Mouse (Mus musculus): ENCODE results near the gene Tmbim7. TPM values are rescaled to one million over a fixed set of nuclear protein-coding genes. Genes with fewer than 3 reads are reported as not detected.

Tmbim7 gene
- polyA plus RNA-seq, 1 experiment from 2014 or later, result not detected

DNA sequence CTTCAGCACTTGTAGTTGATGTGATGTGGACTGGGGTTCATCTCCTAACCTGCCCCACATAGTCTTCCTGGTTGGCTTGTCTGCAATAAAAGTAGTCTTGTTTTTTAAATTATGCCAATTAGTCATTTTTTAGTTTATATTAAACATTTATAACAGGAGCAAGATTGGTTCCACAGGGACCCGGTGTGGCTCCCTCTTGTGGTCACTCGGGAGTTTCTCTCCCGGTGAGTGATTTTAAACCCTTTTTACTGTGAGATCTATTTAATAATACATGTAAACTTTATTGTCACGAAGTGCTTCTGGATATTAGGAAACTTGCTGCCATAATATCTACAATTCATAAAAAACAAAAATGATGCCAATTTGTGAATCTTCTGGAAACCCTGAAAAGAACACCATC, 17.0 kb upstream of the Tmbim7 start:
- ATAC-seq, result no peak
- Histone ChIP-seq H3K4me1 (ENCODE audit: control insufficient read depth, insufficient read depth, low read length) (no peaks in the 10 kb centered on the region), H3K9ac (ENCODE audit: low read length) (no peak overlapping the region), H3K27me3 (replicated peaks; ENCODE audit: control insufficient read depth, insufficient read depth, low read length) (no peaks in the 10 kb centered on the region), H3K4me3 (ENCODE audit: low read depth, low read length) (no peak overlapping the region), H3K27ac (ENCODE audit: low read depth, low read length) (no peak overlapping the region), H3K36me3 (ENCODE audit: control insufficient read depth, insufficient read depth, low read length) (peaks cover 54% of the 10 kb centered on the region), H3K4me2 (ENCODE audit: low read length) (no peak overlapping the region), H3K9me3 (replicated peaks; ENCODE audit: control insufficient read depth, low read length) (no peaks in the 10 kb centered on the region)
- DNase-seq (ENCODE audit: low spot score), result peak; percentile 10
- WGBS, result 76% methylated on average over 4 of the region's 4 CpGs

DNA sequence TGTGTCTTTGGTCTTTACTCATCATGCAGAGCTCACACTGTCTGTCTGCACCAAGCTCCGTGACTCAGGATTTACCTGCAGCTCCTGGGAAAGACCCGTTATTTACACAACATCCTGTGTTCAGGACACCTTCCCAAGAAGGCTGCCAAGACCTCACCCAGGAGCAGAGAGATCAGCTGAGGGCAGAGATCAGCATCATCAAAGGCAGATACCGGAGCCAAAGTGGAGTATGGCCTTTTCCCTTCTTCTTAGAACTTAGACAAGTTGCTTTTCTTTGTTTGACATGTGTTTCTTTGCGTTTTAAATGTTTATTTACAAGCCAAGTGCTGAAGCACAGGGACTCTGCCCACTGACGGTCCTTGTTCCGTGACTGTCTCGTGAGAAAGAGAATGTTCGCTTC, 15.7 kb upstream of the Tmbim7 start:
- DNase-seq (ENCODE audit: low spot score) (no peak), ATAC-seq (no peak)
- H3K9ac ChIP-seq (ENCODE audit: low read length), result no peak overlapping the region
- no peaks in the 10 kb centered on the region for H3K9me3 ChIP-seq (replicated peaks; ENCODE audit: control insufficient read depth, low read length)
- no peak overlapping the region for H3K4me3 ChIP-seq (ENCODE audit: low read depth, low read length)
- peaks cover 49% of the 10 kb centered on the region for H3K36me3 ChIP-seq (ENCODE audit: control insufficient read depth, insufficient read depth, low read length)
- H3K27me3 ChIP-seq (replicated peaks; ENCODE audit: control insufficient read depth, insufficient read depth, low read length), result no peaks in the 10 kb centered on the region
- 87% methylated on average over 8 of the region's 8 CpGs for WGBS
- no peaks in the 10 kb centered on the region for H3K4me1 ChIP-seq (ENCODE audit: control insufficient read depth, insufficient read depth, low read length)
- no peak overlapping the region for H3K4me2 ChIP-seq (ENCODE audit: low read length)
- no peak overlapping the region for H3K27ac ChIP-seq (ENCODE audit: low read depth, low read length)

DNA sequence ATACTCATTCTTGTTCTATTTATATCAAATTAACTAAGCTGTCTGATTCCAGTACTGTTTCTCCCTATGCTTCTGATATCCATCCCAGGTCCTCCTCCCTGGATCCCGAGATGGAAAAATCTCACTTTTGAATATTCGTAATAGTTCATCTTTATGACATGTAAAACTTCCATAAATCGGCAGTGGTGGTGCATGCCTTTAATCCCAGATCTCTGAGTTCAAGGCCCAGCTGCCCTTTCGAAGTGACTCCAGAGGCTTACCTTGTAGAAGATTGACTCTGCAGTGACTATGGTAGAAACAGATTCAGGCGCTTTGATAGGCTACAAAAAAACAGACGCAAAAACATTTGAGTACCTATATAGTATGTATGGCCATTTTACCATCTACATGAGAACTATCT, 6.4 kb upstream of the Tmbim7 start:
- ATAC-seq, result no peak
- no peak for DNase-seq (ENCODE audit: low spot score)
- Histone ChIP-seq H3K36me3 (ENCODE audit: control insufficient read depth, insufficient read depth, low read length) (peaks cover 36% of the 10 kb centered on the region), H3K4me3 (ENCODE audit: low read depth, low read length) (no peak overlapping the region), H3K27me3 (replicated peaks; ENCODE audit: control insufficient read depth, insufficient read depth, low read length) (no peaks in the 10 kb centered on the region), H3K27ac (ENCODE audit: low read depth, low read length) (no peak overlapping the region), H3K4me1 (ENCODE audit: control insufficient read depth, insufficient read depth, low read length) (peaks cover 8% of the 10 kb centered on the region), H3K4me2 (ENCODE audit: low read length) (no peak overlapping the region), H3K9me3 (replicated peaks; ENCODE audit: control insufficient read depth, low read length) (no peaks in the 10 kb centered on the region), H3K9ac (ENCODE audit: low read length) (no peak overlapping the region)
- WGBS, result 96% methylated on average over 6 of the region's 6 CpGs

DNA sequence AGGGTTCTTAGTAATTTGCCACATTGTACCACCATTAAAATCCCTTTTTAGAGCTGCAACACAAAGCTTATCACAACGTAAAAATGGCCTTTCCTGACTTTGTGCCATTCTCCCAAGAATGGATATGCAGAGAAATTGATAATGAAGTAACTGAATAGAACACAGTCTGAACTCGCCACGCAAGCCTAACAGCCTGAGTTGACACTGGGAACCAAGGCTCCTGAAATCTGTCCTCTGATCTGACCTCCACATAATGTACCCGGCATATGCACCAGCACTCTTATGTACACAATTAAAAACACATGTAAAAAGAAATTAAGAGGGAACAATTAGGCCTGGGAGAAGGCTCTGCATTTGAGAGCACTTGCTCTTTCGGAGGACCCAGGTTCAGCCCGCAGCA, 5.7 kb upstream of the Tmbim7 start:
- Histone ChIP-seq H3K4me2 (ENCODE audit: low read length) (no peak overlapping the region), H3K36me3 (ENCODE audit: control insufficient read depth, insufficient read depth, low read length) (peaks cover 33% of the 10 kb centered on the region), H3K27me3 (replicated peaks; ENCODE audit: control insufficient read depth, insufficient read depth, low read length) (no peaks in the 10 kb centered on the region), H3K4me1 (ENCODE audit: control insufficient read depth, insufficient read depth, low read length) (peaks cover 8% of the 10 kb centered on the region), H3K9ac (ENCODE audit: low read length) (no peak overlapping the region), H3K9me3 (replicated peaks; ENCODE audit: control insufficient read depth, low read length) (no peaks in the 10 kb centered on the region), H3K27ac (ENCODE audit: low read depth, low read length) (no peak overlapping the region), H3K4me3 (ENCODE audit: low read depth, low read length) (no peak overlapping the region)
- WGBS, result 83% methylated on average over 6 of the region's 6 CpGs
- DNase-seq (ENCODE audit: low spot score) (no peak), ATAC-seq (no peak)

- H3K9me3 ChIP-seq (replicated peaks; ENCODE audit: control insufficient read depth, low read length), result no peaks in the 10 kb centered on the region
- H3K27ac ChIP-seq (ENCODE audit: low read depth, low read length), result no peak overlapping the region
- peaks cover 24% of the 10 kb centered on the region for H3K36me3 ChIP-seq (ENCODE audit: control insufficient read depth, insufficient read depth, low read length)
- H3K4me1 ChIP-seq (ENCODE audit: control insufficient read depth, insufficient read depth, low read length), result peaks cover 8% of the 10 kb centered on the region
- H3K27me3 ChIP-seq (replicated peaks; ENCODE audit: control insufficient read depth, insufficient read depth, low read length), result no peaks in the 10 kb centered on the region
- ATAC-seq (no peak), DNase-seq (ENCODE audit: low spot score) (peak; percentile 1)
- WGBS, result 20% methylated on average over 6 of the region's 6 CpGs
- peak overlapping the region; percentile 92 for H3K4me3 ChIP-seq (ENCODE audit: low read depth, low read length)
- peak overlapping the region; percentile 90 for H3K9ac ChIP-seq (ENCODE audit: low read length)
- peak overlapping the region; percentile 58 for H3K4me2 ChIP-seq (ENCODE audit: low read length)
Observed at GRCm38 (mm10) chr5:3646539-3646938, 4.4 kb upstream of the Tmbim7 start.

DNA sequence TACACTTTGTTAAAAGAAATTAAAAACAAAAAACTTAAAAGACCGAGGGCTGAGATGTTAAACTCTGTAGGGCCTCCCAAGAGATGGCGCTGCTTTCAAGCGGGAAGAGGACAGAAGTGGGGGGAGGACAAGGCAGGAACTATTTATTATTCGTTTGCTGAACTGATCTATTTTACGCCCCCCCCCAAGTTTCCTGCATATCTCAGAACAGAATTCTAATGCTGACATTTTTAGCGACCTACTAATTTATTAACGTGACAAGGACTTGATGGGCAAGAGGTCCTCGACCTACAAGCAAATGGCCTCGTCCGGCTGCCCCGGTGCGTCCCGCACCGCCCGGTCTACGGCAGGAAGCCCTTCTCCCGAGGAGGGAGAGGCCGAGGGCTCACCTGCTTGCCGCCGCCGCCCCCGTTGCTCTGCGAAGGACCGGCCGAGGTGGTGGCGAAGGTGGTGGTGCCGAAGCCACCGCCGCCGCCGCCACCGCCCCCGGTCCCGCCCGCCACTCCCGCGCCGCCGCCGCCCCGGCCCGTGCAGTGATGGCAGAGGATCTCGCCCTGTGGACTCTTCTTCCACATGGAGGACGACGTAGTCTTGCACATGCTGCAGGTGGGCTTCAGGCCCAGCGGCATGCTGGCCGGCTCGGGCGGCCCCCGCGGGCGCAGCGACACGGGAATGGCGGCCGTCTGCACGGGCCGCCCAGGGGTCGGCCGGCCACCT, 3.8 kb upstream of the Tmbim7 start:
- no peaks in the 10 kb centered on the region for H3K9me3 ChIP-seq (replicated peaks; ENCODE audit: control insufficient read depth, low read length)
- DNase-seq (ENCODE audit: low spot score), result peak; percentile 78
- ATAC-seq, result peak; percentile 75
- WGBS, result 0% methylated on average over 21 of the region's 60 CpGs
- peak overlapping the region; percentile 90 for H3K9ac ChIP-seq (ENCODE audit: low read length)
- peak overlapping the region; percentile 58 for H3K4me2 ChIP-seq (ENCODE audit: low read length)
- H3K4me3 ChIP-seq (ENCODE audit: low read depth, low read length), result peak overlapping the region; percentile 92
- peaks cover 19% of the 10 kb centered on the region for H3K36me3 ChIP-seq (ENCODE audit: control insufficient read depth, insufficient read depth, low read length)
- peak overlapping the region; percentile 90 for H3K27ac ChIP-seq (ENCODE audit: low read depth, low read length)
- H3K27me3 ChIP-seq (replicated peaks; ENCODE audit: control insufficient read depth, insufficient read depth, low read length), result no peaks in the 10 kb centered on the region
- H3K4me1 ChIP-seq (ENCODE audit: control insufficient read depth, insufficient read depth, low read length), result peaks cover 8% of the 10 kb centered on the region

- peak overlapping the region; percentile 92 for H3K4me3 ChIP-seq (ENCODE audit: low read depth, low read length)
- H3K9me3 ChIP-seq (replicated peaks; ENCODE audit: control insufficient read depth, low read length), result no peaks in the 10 kb centered on the region
- H3K27me3 ChIP-seq (replicated peaks; ENCODE audit: control insufficient read depth, insufficient read depth, low read length), result no peaks in the 10 kb centered on the region
- peak overlapping the region; percentile 58 for H3K4me2 ChIP-seq (ENCODE audit: low read length)
- peaks cover 15% of the 10 kb centered on the region for H3K36me3 ChIP-seq (ENCODE audit: control insufficient read depth, insufficient read depth, low read length)
- DNase-seq (ENCODE audit: low spot score) (peak; percentile 92), ATAC-seq (peak; percentile 97)
- H3K4me1 ChIP-seq (ENCODE audit: control insufficient read depth, insufficient read depth, low read length), result peaks cover 8% of the 10 kb centered on the region
- H3K9ac ChIP-seq (ENCODE audit: low read length), result peak overlapping the region; percentile 90
- 1% methylated on average over 12 of the region's 46 CpGs for WGBS
- H3K27ac ChIP-seq (ENCODE audit: low read depth, low read length), result peak overlapping the region; percentile 90
Observed at GRCm38 (mm10) chr5:3647708-3648121, 3.3 kb upstream of the Tmbim7 start.

- H3K36me3 ChIP-seq (ENCODE audit: control insufficient read depth, insufficient read depth, low read length), result peaks cover 11% of the 10 kb centered on the region
- H3K9ac ChIP-seq (ENCODE audit: low read length), result no peak overlapping the region
- ATAC-seq (peak; percentile 4; the same call in 1 of the 2 replicates), DNase-seq (ENCODE audit: low spot score) (no peak)
- WGBS, result 62% methylated on average over 4 of the region's 4 CpGs
- peak overlapping the region; percentile 58; the same call in 1 of the 2 replicates for H3K4me2 ChIP-seq (ENCODE audit: low read length)
- H3K4me3 ChIP-seq (ENCODE audit: low read depth, low read length), result no peak overlapping the region
- H3K27me3 ChIP-seq (replicated peaks; ENCODE audit: control insufficient read depth, insufficient read depth, low read length), result no peaks in the 10 kb centered on the region
- no peaks in the 10 kb centered on the region for H3K9me3 ChIP-seq (replicated peaks; ENCODE audit: control insufficient read depth, low read length)
- H3K4me1 ChIP-seq (ENCODE audit: control insufficient read depth, insufficient read depth, low read length), result peaks cover 8% of the 10 kb centered on the region
- H3K27ac ChIP-seq (ENCODE audit: low read depth, low read length), result no peak overlapping the region
Observed at GRCm38 (mm10) chr5:3648206-3648848, 2.7 kb upstream of the Tmbim7 start.

- DNase-seq (ENCODE audit: low spot score) (no peak), ATAC-seq (no peak)
- Histone ChIP-seq H3K27ac (ENCODE audit: low read depth, low read length) (no peak overlapping the region), H3K4me3 (ENCODE audit: low read depth, low read length) (no peak overlapping the region), H3K36me3 (ENCODE audit: control insufficient read depth, insufficient read depth, low read length) (peaks cover 8% of the 10 kb centered on the region), H3K27me3 (replicated peaks; ENCODE audit: control insufficient read depth, insufficient read depth, low read length) (no peaks in the 10 kb centered on the region), H3K9ac (ENCODE audit: low read length) (no peak overlapping the region), H3K9me3 (replicated peaks; ENCODE audit: control insufficient read depth, low read length) (no peaks in the 10 kb centered on the region), H3K4me2 (ENCODE audit: low read length) (no peak overlapping the region), H3K4me1 (ENCODE audit: control insufficient read depth, insufficient read depth, low read length) (peaks cover 8% of the 10 kb centered on the region)
- 79% methylated on average over 4 of the region's 4 CpGs for WGBS
Observed at GRCm38 (mm10) chr5:3648849-3649210, 2.2 kb upstream of the Tmbim7 start.

Data from forebrain, embryonic 14.5 days (tissue).